Mouse (Mus musculus) spleen, adult 2 months (tissue): ENCODE data around the gene Jmjd1c. TPM values are rescaled to one million over a fixed set of nuclear protein-coding genes. Genes with fewer than 3 reads are reported as not detected.

Experiments used
- DNase-seq, 2 experiments: peaks; one replicate each; pipeline versions ENCODE4 v3.0.0 to v3.0.0-alpha.2; 2012 to 2021; ENCODE audit warnings: low spot score in 2 of 2, low read depth in 1 of 2
- H3K27ac ChIP-seq: fragments of 200-500 bp; 2 replicates; pipeline ENCODE4 v1.5.1; 2012; ENCODE audit warnings: low read length, inconsistent platforms; ENCODE audit not compliant: insufficient read depth
- H3K27me3 ChIP-seq: fragments of 200-500 bp; 2 replicates; pipeline ENCODE4 v1.6.1; 2012; ENCODE audit warnings: mild to moderate bottlenecking, moderate library complexity, low read length, inconsistent platforms; ENCODE audit not compliant: control insufficient read depth, insufficient read depth
- H3K36me3 ChIP-seq: fragments of 200-500 bp; 2 replicates; pipeline ENCODE4 v1.6.1; 2012; ENCODE audit warnings: mild to moderate bottlenecking, low read length, inconsistent platforms; ENCODE audit not compliant: control insufficient read depth, insufficient read depth
- H3K4me1 ChIP-seq: fragments of 200-500 bp; 2 replicates; pipeline ENCODE4 v1.6.1; 2011; ENCODE audit warnings: inconsistent platforms; ENCODE audit not compliant: control insufficient read depth, insufficient read depth, insufficient read length
- H3K4me3 ChIP-seq: fragments of 200-500 bp; 2 replicates; pipeline ENCODE4 v1.5.1; 2011; ENCODE audit warnings: mild to moderate bottlenecking, inconsistent platforms; ENCODE audit not compliant: insufficient read depth, insufficient read length; ENCODE audit errors: extremely low read depth
- CTCF ChIP-seq: fragments of 200-500 bp; IDR thresholded peaks from 2 replicates; pipeline ENCODE4 v1.5.1; 2011; ENCODE audit warnings: mild to moderate bottlenecking, inconsistent platforms; ENCODE audit not compliant: insufficient read depth, insufficient read length, insufficient replicate concordance; ENCODE audit errors: extremely low read depth
- POLR2A ChIP-seq: fragments of 200-500 bp; IDR thresholded peaks from 2 replicates; pipeline ENCODE4 v1.6.1; 2011; ENCODE audit warnings: low read depth, low read length, inconsistent platforms
- WGBS: fragments of 180-500 bp; shearing (Covaris S2); methylation state at CpG from one replicate; pipeline ENCODE4 v1.1.7; 2018; 5-methylcytosine and 5-hydroxymethylcytosine counted together
- polyA plus RNA-seq: library from polyadenylated mRNA; depleted of rRNA; stranded (reverse); fragments of >200 nt; gene quantifications from 2 replicates; pipeline ENCODE4 v1.2.3, GENCODE M21; 2012

Gene Jmjd1c
- polyA plus RNA-seq, 1 experiment = 14.4 TPM

DNA sequence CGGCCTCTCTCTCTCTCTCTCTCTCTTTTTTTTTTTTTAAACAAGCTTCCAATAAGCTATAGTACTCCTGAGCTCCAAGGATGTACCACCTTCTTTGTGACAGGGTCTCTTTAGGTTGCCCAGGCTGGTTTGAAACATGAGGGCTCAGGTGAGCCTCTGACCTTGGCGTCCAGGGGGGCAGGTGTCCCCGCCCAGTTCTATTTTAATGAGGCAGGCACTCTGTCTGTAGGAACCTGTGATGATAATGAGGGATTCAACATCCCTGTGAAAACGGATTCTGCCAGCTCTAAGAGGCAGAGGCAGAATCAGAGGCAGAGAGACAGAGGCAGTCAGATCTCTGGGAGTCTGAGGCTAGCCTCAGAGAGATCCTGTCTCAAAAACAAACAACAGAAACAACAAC lies 13.4 kb upstream of the Jmjd1c start:
- Histone ChIP-seq H3K27me3 (no peaks in the 10 kb centered on the region), H3K36me3 (no peaks in the 10 kb centered on the region), H3K4me1 (no peaks in the 10 kb centered on the region; the same call in 1 of the 2 replicates), H3K27ac (no peak overlapping the region), H3K4me3 (no peak overlapping the region)
- TF ChIP-seq CTCF = no peak
- no peak for TF ChIP-seq POLR2A
- no peak for DNase-seq
- 97% methylated on average over 4 of the region's 4 CpGs for WGBS

DNA sequence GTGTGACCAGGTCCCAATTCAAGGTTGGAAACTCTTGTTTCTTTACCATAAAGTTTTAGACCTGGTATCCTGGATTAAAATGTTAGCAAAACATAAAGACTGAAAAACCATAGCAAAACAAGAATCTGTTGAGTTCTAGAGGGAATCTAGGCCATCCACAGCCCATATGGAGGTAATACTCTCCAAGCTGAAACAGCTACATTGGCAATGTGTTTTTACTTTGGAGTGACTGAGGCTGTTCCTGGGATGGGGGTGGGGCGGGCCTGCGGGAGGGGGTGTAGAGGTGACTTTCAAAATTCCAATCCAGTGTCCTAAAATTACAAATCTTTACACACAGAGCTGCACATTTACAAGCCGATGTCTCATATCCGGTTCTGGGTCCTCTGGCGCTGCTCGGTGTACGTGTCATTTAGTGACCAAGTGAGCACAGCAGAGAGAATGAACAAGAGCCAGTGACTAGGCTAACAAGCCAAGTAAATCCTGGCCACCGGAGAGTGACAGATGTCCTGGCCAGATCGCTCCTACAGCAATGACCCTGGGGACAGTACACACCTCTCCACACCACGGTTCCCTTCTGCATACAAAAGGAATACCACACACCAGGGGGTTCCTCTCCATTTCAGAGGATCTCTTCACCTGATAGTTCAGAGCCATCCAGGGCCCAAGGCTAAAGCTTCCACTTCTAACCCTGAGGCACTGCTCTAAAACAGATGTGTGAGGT lies 12.3 kb upstream of the Jmjd1c start:
- WGBS = 97% methylated on average over 10 of the region's 10 CpGs
- H3K4me1 ChIP-seq = no peaks in the 10 kb centered on the region; the same call in 1 of the 2 replicates
- H3K27me3 ChIP-seq = no peaks in the 10 kb centered on the region
- TF ChIP-seq CTCF (no peak), POLR2A (no peak)
- H3K27ac ChIP-seq = no peak overlapping the region
- H3K36me3 ChIP-seq = no peaks in the 10 kb centered on the region
- no peak overlapping the region for H3K4me3 ChIP-seq
- DNase-seq = no peak

DNA sequence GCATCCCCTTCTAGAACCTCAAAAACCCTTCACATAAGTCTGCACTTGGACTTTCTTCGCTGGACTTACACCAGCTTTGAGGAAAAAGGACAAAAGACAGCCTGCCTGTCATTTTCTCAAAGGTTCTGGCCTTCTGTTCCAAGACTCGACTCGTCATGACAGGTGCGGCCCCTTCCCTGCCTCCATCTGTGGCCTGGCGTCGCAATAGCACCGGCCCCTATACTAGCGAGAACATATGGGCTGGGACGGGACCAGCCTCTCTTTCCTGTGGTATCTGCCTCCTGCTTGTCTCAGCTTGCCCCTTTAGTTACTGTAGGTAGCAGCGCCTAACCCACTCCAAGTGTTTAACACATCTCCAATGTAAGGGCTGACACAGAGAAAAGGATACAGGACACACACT lies 10.8 kb upstream of the Jmjd1c start:
- 88% methylated on average over 10 of the region's 10 CpGs for WGBS

DNA sequence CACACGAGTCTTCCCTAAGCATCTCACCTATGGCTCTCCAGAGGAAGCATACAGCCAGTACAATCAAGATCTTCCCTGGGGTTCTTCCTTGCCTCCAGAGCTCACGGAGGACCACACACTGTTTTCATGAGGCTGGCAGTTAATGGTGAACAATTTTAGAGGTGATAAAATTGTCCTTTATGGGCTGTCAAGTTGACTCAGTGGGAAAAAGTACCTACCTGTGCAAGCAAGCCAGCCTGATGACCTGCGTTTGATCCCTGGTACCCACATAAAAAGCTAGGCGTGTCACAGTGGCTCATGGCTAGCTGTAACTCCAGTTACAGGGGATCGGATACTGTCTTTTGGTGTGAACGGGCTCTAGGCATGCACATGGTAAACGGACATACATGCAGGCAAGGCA lies 10.0 kb upstream of the Jmjd1c start:
- H3K4me1 ChIP-seq = no peaks in the 10 kb centered on the region; the same call in 1 of the 2 replicates
- no peak overlapping the region for H3K27ac ChIP-seq
- DNase-seq = no peak
- no peaks in the 10 kb centered on the region for H3K36me3 ChIP-seq
- H3K27me3 ChIP-seq = no peaks in the 10 kb centered on the region
- 92% methylated on average over 7 of the region's 7 CpGs for WGBS
- no peak overlapping the region for H3K4me3 ChIP-seq
- TF ChIP-seq CTCF = no peak
- no peak for TF ChIP-seq POLR2A

More for the DNA sequence above, 10.8 kb upstream of the Jmjd1c start:
- no peak overlapping the region for H3K4me3 ChIP-seq
- no peaks in the 10 kb centered on the region; the same call in 1 of the 2 replicates for H3K4me1 ChIP-seq
- TF ChIP-seq CTCF (no peak), POLR2A (no peak)
- DNase-seq = no peak
- no peaks in the 10 kb centered on the region for H3K27me3 ChIP-seq
- H3K27ac ChIP-seq = no peak overlapping the region
- H3K36me3 ChIP-seq = no peaks in the 10 kb centered on the region

DNA sequence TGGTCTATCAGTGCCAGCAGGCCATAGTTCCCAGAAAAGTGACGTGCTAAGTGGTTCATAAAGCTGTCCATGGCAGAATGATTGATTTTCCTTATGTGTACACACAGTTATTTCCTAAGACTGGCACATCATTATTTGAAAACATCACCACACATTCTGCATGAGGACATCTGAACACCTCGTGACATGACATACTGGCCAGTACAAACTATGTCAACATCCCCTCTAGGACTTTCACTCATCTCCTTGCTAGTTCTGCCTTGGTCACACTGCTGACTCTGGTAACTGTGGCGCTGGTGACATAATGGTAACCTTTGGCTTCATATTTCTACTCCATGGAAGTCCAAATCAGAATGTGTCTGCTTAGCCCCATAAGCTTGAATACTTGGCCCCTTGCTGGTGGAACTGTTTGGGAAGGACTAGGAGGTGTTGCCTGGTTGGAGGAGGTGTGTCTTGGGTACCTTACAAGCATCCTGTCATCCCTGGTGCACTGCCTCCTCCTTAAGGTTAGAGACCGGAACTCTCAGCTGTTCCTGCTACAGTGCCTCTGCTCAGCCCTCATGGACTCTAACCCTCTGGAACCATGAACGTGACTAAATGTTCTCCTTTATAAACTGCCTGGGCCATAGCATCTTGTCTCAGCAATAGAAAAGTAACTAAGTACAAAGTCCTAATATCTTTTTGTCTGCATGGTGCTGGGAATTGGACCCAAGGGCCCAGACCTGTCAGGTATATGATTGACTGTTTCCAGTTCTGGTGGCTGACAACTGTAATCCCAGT lies 8.3 kb upstream of the Jmjd1c start:
- no peak for TF ChIP-seq POLR2A
- no peak for TF ChIP-seq CTCF
- Histone ChIP-seq H3K4me1 (no peaks in the 10 kb centered on the region), H3K27ac (no peak overlapping the region), H3K4me3 (no peak overlapping the region), H3K36me3 (no peaks in the 10 kb centered on the region), H3K27me3 (no peaks in the 10 kb centered on the region)
- no peak for DNase-seq
- 93% methylated on average over 5 of the region's 5 CpGs for WGBS

DNA sequence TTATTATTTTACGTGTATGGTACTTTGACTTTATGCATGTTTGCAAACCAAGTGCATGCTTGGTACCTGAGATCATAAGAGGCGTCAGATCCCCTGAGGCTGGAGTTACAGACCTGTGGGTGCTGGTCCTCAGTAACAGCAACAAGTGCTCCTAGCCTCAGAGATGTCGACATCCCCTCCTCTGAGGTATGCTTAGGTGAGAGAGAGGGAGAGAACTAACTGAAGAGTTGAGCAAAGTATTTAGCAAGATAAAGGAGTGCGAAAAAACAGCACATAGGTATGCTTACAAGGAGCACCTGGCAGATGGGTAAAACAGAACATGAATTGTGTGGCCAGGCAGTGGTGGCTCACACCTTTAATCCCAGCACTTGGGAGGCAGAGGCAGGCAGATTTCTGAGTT lies 5.3 kb upstream of the Jmjd1c start:
- Histone ChIP-seq H3K27ac (no peak overlapping the region), H3K4me1 (no peaks in the 10 kb centered on the region), H3K36me3 (no peaks in the 10 kb centered on the region), H3K27me3 (no peaks in the 10 kb centered on the region), H3K4me3 (no peak overlapping the region)
- DNase-seq = no peak
- no peak for TF ChIP-seq CTCF
- TF ChIP-seq POLR2A = no peak
- 96% methylated on average over 4 of the region's 4 CpGs for WGBS

DNA sequence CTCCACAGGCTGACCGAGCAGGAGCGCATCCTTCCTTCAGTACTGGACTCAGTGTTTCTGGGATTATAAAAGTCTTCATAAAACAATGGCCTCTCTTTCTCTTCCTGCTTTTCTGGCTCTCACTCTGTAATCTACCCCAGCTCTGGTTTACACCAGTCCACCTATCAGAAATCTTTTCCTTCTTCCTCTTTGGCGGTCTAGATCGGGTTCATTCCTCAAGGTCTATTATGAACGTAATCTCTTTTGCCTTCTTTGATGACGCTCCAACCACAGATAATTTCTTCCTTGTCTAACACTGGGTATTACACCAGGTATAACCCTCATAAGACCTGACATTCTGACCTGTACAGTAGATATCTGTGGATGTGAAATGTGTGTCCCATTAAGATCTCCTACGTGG lies 1.0 kb upstream of the Jmjd1c start:
- Histone ChIP-seq H3K36me3 (no peaks in the 10 kb centered on the region), H3K4me3 (no peak overlapping the region), H3K27ac (no peak overlapping the region), H3K27me3 (no peaks in the 10 kb centered on the region), H3K4me1 (peaks cover 7% of the 10 kb centered on the region; the same call in 1 of the 2 replicates)
- WGBS = 78% methylated on average over 7 of the region's 7 CpGs
- no peak for TF ChIP-seq CTCF
- DNase-seq = no peak
